Mouse (Mus musculus) bone marrow macrophage, adult 2 months (primary cell): ENCODE measurements around the gene Krt31. TPM values are rescaled to one million over a fixed set of nuclear protein-coding genes. Genes with fewer than 3 reads are reported as not detected.

ENCODE experiments used
- H3K27ac ChIP-seq: 2 replicates; pipeline ENCODE4 v1.5.1; 2012; ENCODE audit warnings: low read depth, low read length; ENCODE audit not compliant: insufficient read depth
- H3K4me1 ChIP-seq: 2 replicates; pipeline ENCODE4 v1.6.1; 2012; ENCODE audit warnings: low read length; ENCODE audit not compliant: control insufficient read depth, insufficient read depth
- H3K4me3 ChIP-seq: 2 replicates; pipeline ENCODE4 v1.5.1; 2012; ENCODE audit warnings: mild to moderate bottlenecking, low read length, moderate library complexity; ENCODE audit not compliant: insufficient read depth
- CTCF ChIP-seq: IDR thresholded peaks from 2 replicates; pipeline ENCODE4 v1.5.1; 2012; ENCODE audit warnings: low read depth, mild to moderate bottlenecking, low read length, moderate library complexity
- POLR2A ChIP-seq: IDR thresholded peaks from 2 replicates; pipeline ENCODE4 v1.6.1; 2012; ENCODE audit warnings: mild to moderate bottlenecking, low read depth, low read length, borderline replicate concordance
- polyA plus RNA-seq: library from polyadenylated mRNA; stranded (reverse); fragments of >200 nt; gene quantifications from 2 replicates; pipeline ENCODE4 v1.2.4, GENCODE M21; 2012; ENCODE audit not compliant: missing spikeins, insufficient read depth, insufficient read length

The Krt31 gene
- polyA plus RNA-seq, 1 experiment = not detected

- H3K4me1 ChIP-seq = no peaks in the 10 kb centered on the region
- H3K27ac ChIP-seq = no peak overlapping the region
- TF ChIP-seq CTCF (no peak), POLR2A (no peak)
- H3K4me3 ChIP-seq = no peak overlapping the region
These were observed 5.6 kb upstream of the Krt31 start for GRCm38 (mm10) chr11:100055686-100056655.

- Histone ChIP-seq H3K4me1 (no peaks in the 10 kb centered on the region), H3K4me3 (no peak overlapping the region), H3K27ac (no peak overlapping the region)
- TF ChIP-seq POLR2A (no peak), CTCF (no peak)
These were observed 3.2 kb downstream of the Krt31 start for GRCm38 (mm10) chr11:100047193-100047592.

- TF ChIP-seq POLR2A (no peak), CTCF (no peak)
- H3K4me3 ChIP-seq = no peak overlapping the region
- H3K4me1 ChIP-seq = no peaks in the 10 kb centered on the region
- no peak overlapping the region for H3K27ac ChIP-seq
These were observed 4.0 kb downstream of the Krt31 start for GRCm38 (mm10) chr11:100046303-100046866.

- H3K4me1 ChIP-seq = no peaks in the 10 kb centered on the region
- no peak for TF ChIP-seq CTCF
- no peak for TF ChIP-seq POLR2A
- H3K27ac ChIP-seq = no peak within 1 kb of the TSS
- no peak within 1 kb of the TSS for H3K4me3 ChIP-seq
These were observed 8.9 kb downstream of the Krt31 start, which contains the start of gene Krt34 for GRCm38 (mm10) chr11:100041454-100041853. Gene Krt34 (minus strand): TSS chr11:100041554.

GRCm38 (mm10) chr11:100029768-100030167 lies 20.6 kb downstream of the Krt31 start, which contains the start of gene Krt33b:
Gene Krt33b (minus strand): TSS chr11:100029868.
- no peak within 1 kb of the TSS for H3K27ac ChIP-seq
- no peak for TF ChIP-seq CTCF
- TF ChIP-seq POLR2A = no peak
- H3K4me1 ChIP-seq = no peaks in the 10 kb centered on the region
- H3K4me3 ChIP-seq = no peak within 1 kb of the TSS

GRCm38 (mm10) chr11:100021438-100021837 lies 28.9 kb downstream of the Krt31 start:
- Histone ChIP-seq H3K4me3 (no peak overlapping the region), H3K27ac (no peak overlapping the region), H3K4me1 (no peaks in the 10 kb centered on the region)
- no peak for TF ChIP-seq CTCF
- TF ChIP-seq POLR2A = no peak

GRCm38 (mm10) chr11:100019466-100019865 lies 30.9 kb downstream of the Krt31 start:
- TF ChIP-seq POLR2A (no peak), CTCF (no peak)
- H3K27ac ChIP-seq = no peak overlapping the region
- H3K4me1 ChIP-seq = no peaks in the 10 kb centered on the region
- H3K4me3 ChIP-seq = no peak overlapping the region

GRCm38 (mm10) chr11:100016112-100016511 lies 34.2 kb downstream of the Krt31 start, which contains the start of gene Krt33a:
Gene Krt33a (minus strand): TSS chr11:100016212.
- TF ChIP-seq POLR2A (no peak), CTCF (no peak)

GRCm38 (mm10) chr11:100013691-100014171 lies 36.6 kb downstream of the Krt31 start:
- H3K4me1 ChIP-seq = no peaks in the 10 kb centered on the region
- no peak overlapping the region for H3K4me3 ChIP-seq
- no peak overlapping the region for H3K27ac ChIP-seq
- TF ChIP-seq CTCF = no peak
- no peak for TF ChIP-seq POLR2A

More at GRCm38 (mm10) chr11:100016112-100016511, 34.2 kb downstream of the Krt31 start, which contains the start of gene Krt33a:
- no peak within 1 kb of the TSS for H3K4me3 ChIP-seq
- H3K4me1 ChIP-seq = no peaks in the 10 kb centered on the region
- H3K27ac ChIP-seq = no peak within 1 kb of the TSS
